Comparison of ENCODE assay signal across 13 mouse cellular contexts in the genomic region with DNA sequence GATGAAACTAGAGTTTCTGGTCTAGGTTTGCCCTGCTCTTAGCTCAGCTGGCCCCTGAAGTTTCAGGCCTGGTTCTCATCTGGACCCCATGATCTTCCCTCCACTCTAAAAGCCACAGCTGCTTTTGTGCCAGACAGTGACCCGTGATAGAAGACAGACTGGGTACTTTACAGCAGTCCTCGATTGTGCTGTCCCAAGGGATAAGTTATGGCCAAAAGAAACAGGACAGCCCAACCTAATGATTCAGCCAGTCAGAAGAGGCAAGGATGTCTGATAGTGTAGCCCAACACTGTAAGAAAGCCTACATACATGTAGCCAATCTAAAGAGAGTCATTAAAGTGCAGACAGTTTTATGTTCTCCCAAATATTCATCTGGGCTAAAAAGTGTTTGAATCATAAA.
DNase-seq lines count a peak whose midpoint lies in the region; ATAC-seq and TF ChIP-seq lines count a peak whose summit lies in the region.
"Had no signal": no experiment of that assay in that cellular context is flagged by ENCODE, and none has a peak within 500 bp of the region (broad histone marks: within the 10 kb centered on the region; RNA-seq: fewer than 3 reads in every experiment).

No protein-coding gene starts in this region.

- no peak for DNase-seq in kidney, postnatal 36 days
- peak; percentile 22 for DNase-seq in 3T3-L1 (ENCODE audit: low read depth, low spot score)
- DNase-seq in forelimb bud, embryonic 11.5 days (ENCODE audit: low read depth, low spot score), result peak; percentile 33
- DNase-seq in heart, postnatal 0 days (ENCODE audit: low spot score), result peak; percentile 68
- no peak for DNase-seq in right cerebral cortex, adult 2 months (ENCODE audit: low spot score in 2 of 2)
- no peak for DNase-seq in adrenal gland, postnatal 10 days
- no peak for DNase-seq in thymus, postnatal 4 days
- DNase-seq: adrenal gland, postnatal 14 days; gastrocnemius, postnatal 36 days had no signal

- no peak overlapping the region for H3K4me3 ChIP-seq in kidney, embryonic 15.5 days (replicated peaks)
- H3K4me3 ChIP-seq in heart, postnatal 0 days (ENCODE audit: low read depth, low read length), result no peak overlapping the region

- TF ChIP-seq EP300 in heart, postnatal 0 days (IDR thresholded peaks at IDR 0.05; ENCODE audit: low read depth), result no peak

- H3K4me1 ChIP-seq in kidney, embryonic 15.5 days, result peaks cover 10% of the 10 kb centered on the region
- peaks cover 25% of the 10 kb centered on the region for H3K4me1 ChIP-seq in heart, postnatal 0 days (ENCODE audit: control insufficient read depth, insufficient read depth)

- H3K36me3 ChIP-seq in kidney, embryonic 15.5 days, result no peaks in the 10 kb centered on the region
- no peaks in the 10 kb centered on the region for H3K36me3 ChIP-seq in heart, postnatal 0 days (replicated peaks; ENCODE audit: control insufficient read depth, insufficient read depth, low read length)

- no peak overlapping the region for H3K9ac ChIP-seq in kidney, embryonic 15.5 days
- no peak overlapping the region for H3K9ac ChIP-seq in heart, postnatal 0 days (replicated peaks; ENCODE audit: low read depth, low read length)

- no peaks in the 10 kb centered on the region for H3K27me3 ChIP-seq in kidney, embryonic 15.5 days
- no peaks in the 10 kb centered on the region for H3K27me3 ChIP-seq in heart, postnatal 0 days (ENCODE audit: control insufficient read depth, insufficient read depth, low read length)

- H3K27ac ChIP-seq in kidney, embryonic 15.5 days, result peak overlapping the region; percentile 54; the same call in 1 of the 2 replicates
- H3K27ac ChIP-seq in heart, postnatal 0 days (ENCODE audit: low read depth), result peak overlapping the region; percentile 71

- H3K4me2 ChIP-seq in kidney, embryonic 15.5 days, result no peak overlapping the region
- no peak overlapping the region for H3K4me2 ChIP-seq in heart, postnatal 0 days (ENCODE audit: low read depth, low read length)

- no peak for TF ChIP-seq CTCF in heart, postnatal 0 days (IDR thresholded peaks at IDR 0.05; ENCODE audit: low read depth)

- 20% methylated on average over 2 of the region's 2 CpGs for WGBS in kidney, embryonic 15.5 days
- 7% methylated on average over 2 of the region's 2 CpGs for WGBS in heart, postnatal 0 days

- peak; percentile 83 for ATAC-seq in kidney, embryonic 15.5 days (replicated peaks; ENCODE audit: low FRiP score)
- peak; percentile 86 for ATAC-seq in heart, postnatal 0 days (ENCODE audit: insufficient read depth, low read depth)
- ATAC-seq: CD4-positive, CD25-positive, alpha-beta regulatory T cell, adult 4 months; forebrain, embryonic 14.5 days; inflammation-experienced regulatory T-cells, adult 6 months had no signal

- no peaks in the 10 kb centered on the region for H3K9me3 ChIP-seq in kidney, embryonic 15.5 days (replicated peaks)
- no peaks in the 10 kb centered on the region for H3K9me3 ChIP-seq in heart, postnatal 0 days (replicated peaks; ENCODE audit: control insufficient read depth, low read length)

Comparison
In these comparisons a context has a peak if more than half of its experiments do, and no peak if none do; other contexts are left out.
1. DNase-seq: peak in 3T3-L1 (single experiment), forelimb bud, embryonic 11.5 days (single experiment) and heart, postnatal 0 days (single experiment); none in kidney, postnatal 36 days (0 of 2), right cerebral cortex, adult 2 months (0 of 2), adrenal gland, postnatal 10 days (single experiment) and thymus, postnatal 4 days (single experiment).